Mouse (Mus musculus): ENCODE measurements at regions not wholly inside any gene's neighbourhood (a gene's known extent, or its start where the extent isn't known, plus 50 kb on each side); places are given as distances from the start of the nearest gene placed in this dataset.
"Not testable (repeated sequence)": the region's sequence is repeated elsewhere in the genome, so short reads cannot be mapped to it uniquely, and the experiment has no call there.

- WGBS, result 67% methylated on average over 2 of the region's 2 CpGs
- no peak overlapping the region for H3K4me2 ChIP-seq (ENCODE audit: low read length)
- no peak overlapping the region for H3K27ac ChIP-seq (ENCODE audit: low read length)
- H3K36me3 ChIP-seq (ENCODE audit: control insufficient read depth, insufficient read depth, low read length), result no peaks in the 10 kb centered on the region
- no peak for ATAC-seq
- H3K9me3 ChIP-seq (replicated peaks; ENCODE audit: control insufficient read depth, low read length, poor library complexity, severe bottlenecking), result no peaks in the 10 kb centered on the region
- no peak overlapping the region for H3K9ac ChIP-seq (ENCODE audit: low read depth, low read length)
- no peaks in the 10 kb centered on the region for H3K27me3 ChIP-seq (ENCODE audit: control insufficient read depth, insufficient read depth, low read depth, low read length)
- no peak overlapping the region for H3K4me3 ChIP-seq (ENCODE audit: low read depth, low read length)
- no peaks in the 10 kb centered on the region for H3K4me1 ChIP-seq (ENCODE audit: control insufficient read depth, insufficient read depth, low read length)
Observed at GRCm38 (mm10) chr1:107772967-107773366, 183.2 kb downstream of the Serpinb8 start.

- Histone ChIP-seq H3K9me3 (replicated peaks; ENCODE audit: control insufficient read depth, low read length, poor library complexity, severe bottlenecking) (no peaks in the 10 kb centered on the region), H3K27me3 (ENCODE audit: control insufficient read depth, insufficient read depth, low read depth, low read length) (no peaks in the 10 kb centered on the region), H3K27ac (ENCODE audit: low read length) (no peak overlapping the region), H3K4me3 (ENCODE audit: low read depth, low read length) (no peak overlapping the region), H3K4me2 (ENCODE audit: low read length) (no peak overlapping the region), H3K36me3 (ENCODE audit: control insufficient read depth, insufficient read depth, low read length) (no peaks in the 10 kb centered on the region), H3K9ac (ENCODE audit: low read depth, low read length) (no peak overlapping the region), H3K4me1 (ENCODE audit: control insufficient read depth, insufficient read depth, low read length) (no peaks in the 10 kb centered on the region)
- WGBS, result 75% methylated on average over 5 of the region's 5 CpGs
- 0 out of 2 replicates have a peak, but pooled peaks have one; percentile 42 for ATAC-seq
Observed at GRCm38 (mm10) chr1:107783079-107783478, 193.3 kb downstream of the Serpinb8 start.

GRCm38 (mm10) chr1:107805823-107806222, 216.0 kb downstream of the Serpinb8 start:
- Histone ChIP-seq H3K27ac (ENCODE audit: low read length) (no peak overlapping the region), H3K36me3 (ENCODE audit: control insufficient read depth, insufficient read depth, low read length) (no peaks in the 10 kb centered on the region), H3K27me3 (ENCODE audit: control insufficient read depth, insufficient read depth, low read depth, low read length) (no peaks in the 10 kb centered on the region), H3K4me1 (ENCODE audit: control insufficient read depth, insufficient read depth, low read length) (no peaks in the 10 kb centered on the region), H3K4me2 (ENCODE audit: low read length) (no peak overlapping the region), H3K9ac (ENCODE audit: low read depth, low read length) (no peak overlapping the region), H3K4me3 (ENCODE audit: low read depth, low read length) (no peak overlapping the region), H3K9me3 (replicated peaks; ENCODE audit: control insufficient read depth, low read length, poor library complexity, severe bottlenecking) (no peaks in the 10 kb centered on the region)
- 92% methylated on average over 5 of the region's 5 CpGs for WGBS
- no peak for ATAC-seq

GRCm38 (mm10) chr1:107807367-107807766, 217.6 kb downstream of the Serpinb8 start:
- WGBS, result 87% methylated on average over 2 of the region's 2 CpGs
- ATAC-seq; H3K27ac ChIP-seq (ENCODE audit: low read length); H3K4me3 ChIP-seq (ENCODE audit: low read depth, low read length); H3K4me1 ChIP-seq (ENCODE audit: control insufficient read depth, insufficient read depth, low read length); H3K36me3 ChIP-seq (ENCODE audit: control insufficient read depth, insufficient read depth, low read length); H3K27me3 ChIP-seq (ENCODE audit: control insufficient read depth, insufficient read depth, low read depth, low read length); H3K9ac ChIP-seq (ENCODE audit: low read depth, low read length); H3K9me3 ChIP-seq (replicated peaks; ENCODE audit: control insufficient read depth, low read length, poor library complexity, severe bottlenecking); H3K4me2 ChIP-seq (ENCODE audit: low read length): not testable (repeated sequence)

GRCm38 (mm10) chr1:107811136-107811535, 221.3 kb downstream of the Serpinb8 start:
- Histone ChIP-seq H3K9ac (ENCODE audit: low read depth, low read length) (no peak overlapping the region), H3K27me3 (ENCODE audit: control insufficient read depth, insufficient read depth, low read depth, low read length) (no peaks in the 10 kb centered on the region), H3K36me3 (ENCODE audit: control insufficient read depth, insufficient read depth, low read length) (no peaks in the 10 kb centered on the region), H3K4me2 (ENCODE audit: low read length) (no peak overlapping the region), H3K9me3 (replicated peaks; ENCODE audit: control insufficient read depth, low read length, poor library complexity, severe bottlenecking) (no peaks in the 10 kb centered on the region), H3K27ac (ENCODE audit: low read length) (no peak overlapping the region), H3K4me3 (ENCODE audit: low read depth, low read length) (no peak overlapping the region), H3K4me1 (ENCODE audit: control insufficient read depth, insufficient read depth, low read length) (no peaks in the 10 kb centered on the region)
- ATAC-seq, result no peak
- WGBS, result 81% methylated on average over 1 of the region's 1 CpGs

GRCm38 (mm10) chr1:107811859-107812258, 222.1 kb downstream of the Serpinb8 start:
- H3K9me3 ChIP-seq (replicated peaks; ENCODE audit: control insufficient read depth, low read length, poor library complexity, severe bottlenecking), result no peaks in the 10 kb centered on the region
- no peak for ATAC-seq
- no peaks in the 10 kb centered on the region for H3K4me1 ChIP-seq (ENCODE audit: control insufficient read depth, insufficient read depth, low read length)
- H3K4me2 ChIP-seq (ENCODE audit: low read length), result no peak overlapping the region
- H3K4me3 ChIP-seq (ENCODE audit: low read depth, low read length), result no peak overlapping the region
- no peak overlapping the region for H3K9ac ChIP-seq (ENCODE audit: low read depth, low read length)
- H3K36me3 ChIP-seq (ENCODE audit: control insufficient read depth, insufficient read depth, low read length), result no peaks in the 10 kb centered on the region
- WGBS, result 80% methylated on average over 2 of the region's 2 CpGs
- H3K27me3 ChIP-seq (ENCODE audit: control insufficient read depth, insufficient read depth, low read depth, low read length), result no peaks in the 10 kb centered on the region
- no peak overlapping the region for H3K27ac ChIP-seq (ENCODE audit: low read length)

GRCm38 (mm10) chr1:107837877-107838276, 248.1 kb downstream of the Serpinb8 start:
- Histone ChIP-seq H3K4me3 (ENCODE audit: low read depth, low read length) (no peak overlapping the region), H3K27ac (ENCODE audit: low read length) (no peak overlapping the region), H3K27me3 (ENCODE audit: control insufficient read depth, insufficient read depth, low read depth, low read length) (no peaks in the 10 kb centered on the region), H3K36me3 (ENCODE audit: control insufficient read depth, insufficient read depth, low read length) (no peaks in the 10 kb centered on the region), H3K4me1 (ENCODE audit: control insufficient read depth, insufficient read depth, low read length) (no peaks in the 10 kb centered on the region), H3K4me2 (ENCODE audit: low read length) (no peak overlapping the region), H3K9me3 (replicated peaks; ENCODE audit: control insufficient read depth, low read length, poor library complexity, severe bottlenecking) (no peaks in the 10 kb centered on the region), H3K9ac (ENCODE audit: low read depth, low read length) (no peak overlapping the region)
- WGBS, result 86% methylated on average over 5 of the region's 5 CpGs
- ATAC-seq, result no peak

- no peaks in the 10 kb centered on the region for H3K9me3 ChIP-seq (replicated peaks; ENCODE audit: control insufficient read depth, low read length, poor library complexity, severe bottlenecking)
- ATAC-seq, result no peak
- H3K27me3 ChIP-seq (ENCODE audit: control insufficient read depth, insufficient read depth, low read depth, low read length), result no peaks in the 10 kb centered on the region
- no peak overlapping the region for H3K27ac ChIP-seq (ENCODE audit: low read length)
- H3K36me3 ChIP-seq (ENCODE audit: control insufficient read depth, insufficient read depth, low read length), result no peaks in the 10 kb centered on the region
- WGBS, result 35% methylated on average over 2 of the region's 2 CpGs
- H3K9ac ChIP-seq (ENCODE audit: low read depth, low read length), result no peak overlapping the region
- no peaks in the 10 kb centered on the region for H3K4me1 ChIP-seq (ENCODE audit: control insufficient read depth, insufficient read depth, low read length)
- no peak overlapping the region for H3K4me3 ChIP-seq (ENCODE audit: low read depth, low read length)
- no peak overlapping the region for H3K4me2 ChIP-seq (ENCODE audit: low read length)
Observed at GRCm38 (mm10) chr1:107852386-107852785, 262.6 kb downstream of the Serpinb8 start.

- Histone ChIP-seq H3K36me3 (ENCODE audit: control insufficient read depth, insufficient read depth, low read length) (no peaks in the 10 kb centered on the region), H3K4me1 (ENCODE audit: control insufficient read depth, insufficient read depth, low read length) (no peaks in the 10 kb centered on the region), H3K27me3 (ENCODE audit: control insufficient read depth, insufficient read depth, low read depth, low read length) (no peaks in the 10 kb centered on the region), H3K9ac (ENCODE audit: low read depth, low read length) (no peak overlapping the region), H3K4me3 (ENCODE audit: low read depth, low read length) (no peak overlapping the region), H3K9me3 (replicated peaks; ENCODE audit: control insufficient read depth, low read length, poor library complexity, severe bottlenecking) (no peaks in the 10 kb centered on the region), H3K4me2 (ENCODE audit: low read length) (no peak overlapping the region), H3K27ac (ENCODE audit: low read length) (no peak overlapping the region)
- no peak for ATAC-seq
- 73% methylated on average over 4 of the region's 4 CpGs for WGBS
Observed at GRCm38 (mm10) chr1:107853001-107853400, 263.2 kb downstream of the Serpinb8 start.

All from midbrain, embryonic 16.5 days (tissue).